Mouse (Mus musculus): ENCODE data around the gene Kcnk18. TPM values are rescaled to one million over a fixed set of nuclear protein-coding genes. Genes with fewer than 3 reads are reported as not detected.

Gene Kcnk18
- not detected in 2 replicates for polyA plus RNA-seq (2012; rRNA removed)

GRCm38 (mm10) chr19:59218991-59219390 is at the start of gene Kcnk18:
TSS of gene Kcnk18 (plus strand) at chr19:59219214.
- Histone ChIP-seq H3K27me3 (replicated peaks; ENCODE audit: control insufficient read depth, insufficient read depth, low read length) (no peaks in the 10 kb centered on the region), H3K4me3 (ENCODE audit: insufficient read depth, low read depth, low read length) (no peak within 1 kb of the TSS), H3K36me3 (ENCODE audit: control insufficient read depth, insufficient read depth, low read length) (no peaks in the 10 kb centered on the region), H3K4me1 (ENCODE audit: control insufficient read depth, insufficient read depth, low read length) (no peaks in the 10 kb centered on the region), H3K27ac (ENCODE audit: insufficient read depth, low read depth, low read length) (no peak within 1 kb of the TSS)
- 92% methylated on average over 8 of the region's 8 CpGs for WGBS
- no peak for DNase-seq
- TF ChIP-seq CTCF (conservative IDR thresholded peaks at IDR 0.05; ENCODE audit: insufficient read depth, insufficient read length, low read depth, low read length) (no peak), POLR2A (IDR thresholded peaks at IDR 0.05; ENCODE audit: low read depth, low read length) (no peak)

GRCm38 (mm10) chr19:59169936-59170765 is 48.9 kb upstream of the Kcnk18 start, which contains the start of gene Vax1:
TSS of gene Vax1 (minus strand) at chr19:59170056.
- H3K27ac ChIP-seq (ENCODE audit: insufficient read depth, low read depth, low read length), result no peak within 1 kb of the TSS
- no peak for TF ChIP-seq POLR2A (IDR thresholded peaks at IDR 0.05; ENCODE audit: low read depth, low read length)
- no peak for TF ChIP-seq CTCF (conservative IDR thresholded peaks at IDR 0.05; ENCODE audit: insufficient read depth, insufficient read length, low read depth, low read length)
- H3K36me3 ChIP-seq (ENCODE audit: control insufficient read depth, insufficient read depth, low read length), result no peaks in the 10 kb centered on the region
- DNase-seq, result no peak
- H3K4me3 ChIP-seq (ENCODE audit: insufficient read depth, low read depth, low read length), result no peak within 1 kb of the TSS
- peaks cover 28% of the 10 kb centered on the region for H3K27me3 ChIP-seq (replicated peaks; ENCODE audit: control insufficient read depth, insufficient read depth, low read length)
- 3% methylated on average over 54 of the region's 54 CpGs for WGBS
- no peaks in the 10 kb centered on the region for H3K4me1 ChIP-seq (ENCODE audit: control insufficient read depth, insufficient read depth, low read length)

- H3K4me1 ChIP-seq (ENCODE audit: control insufficient read depth, insufficient read depth, low read length), result no peaks in the 10 kb centered on the region
- no peak for DNase-seq
- 6% methylated on average over 6 of the region's 6 CpGs for WGBS
- H3K27ac ChIP-seq (ENCODE audit: insufficient read depth, low read depth, low read length), result no peak overlapping the region
- H3K27me3 ChIP-seq (replicated peaks; ENCODE audit: control insufficient read depth, insufficient read depth, low read length), result peaks cover 26% of the 10 kb centered on the region
- H3K4me3 ChIP-seq (ENCODE audit: insufficient read depth, low read depth, low read length), result no peak overlapping the region
- TF ChIP-seq CTCF (conservative IDR thresholded peaks at IDR 0.05; ENCODE audit: insufficient read depth, insufficient read length, low read depth, low read length) (no peak), POLR2A (IDR thresholded peaks at IDR 0.05; ENCODE audit: low read depth, low read length) (no peak)
- no peaks in the 10 kb centered on the region for H3K36me3 ChIP-seq (ENCODE audit: control insufficient read depth, insufficient read depth, low read length)
Observed at GRCm38 (mm10) chr19:59170766-59171095, 48.3 kb upstream of the Kcnk18 start.

GRCm38 (mm10) chr19:59171151-59171870 is 47.7 kb upstream of the Kcnk18 start:
- H3K27me3 ChIP-seq (replicated peaks; ENCODE audit: control insufficient read depth, insufficient read depth, low read length), result peaks cover 22% of the 10 kb centered on the region
- 5% methylated on average over 38 of the region's 38 CpGs for WGBS
- no peak overlapping the region for H3K27ac ChIP-seq (ENCODE audit: insufficient read depth, low read depth, low read length)
- no peak for TF ChIP-seq POLR2A (IDR thresholded peaks at IDR 0.05; ENCODE audit: low read depth, low read length)
- TF ChIP-seq CTCF (conservative IDR thresholded peaks at IDR 0.05; ENCODE audit: insufficient read depth, insufficient read length, low read depth, low read length), result no peak
- no peak for DNase-seq
- no peak overlapping the region for H3K4me3 ChIP-seq (ENCODE audit: insufficient read depth, low read depth, low read length)
- H3K4me1 ChIP-seq (ENCODE audit: control insufficient read depth, insufficient read depth, low read length), result no peaks in the 10 kb centered on the region
- H3K36me3 ChIP-seq (ENCODE audit: control insufficient read depth, insufficient read depth, low read length), result no peaks in the 10 kb centered on the region

GRCm38 (mm10) chr19:59171871-59172245 is 47.2 kb upstream of the Kcnk18 start:
- 6% methylated on average over 19 of the region's 19 CpGs for WGBS
- peaks cover 20% of the 10 kb centered on the region for H3K27me3 ChIP-seq (replicated peaks; ENCODE audit: control insufficient read depth, insufficient read depth, low read length)
- TF ChIP-seq POLR2A (IDR thresholded peaks at IDR 0.05; ENCODE audit: low read depth, low read length) (no peak), CTCF (conservative IDR thresholded peaks at IDR 0.05; ENCODE audit: insufficient read depth, insufficient read length, low read depth, low read length) (no peak)
- H3K4me3 ChIP-seq (ENCODE audit: insufficient read depth, low read depth, low read length), result no peak overlapping the region
- no peaks in the 10 kb centered on the region for H3K36me3 ChIP-seq (ENCODE audit: control insufficient read depth, insufficient read depth, low read length)
- H3K4me1 ChIP-seq (ENCODE audit: control insufficient read depth, insufficient read depth, low read length), result no peaks in the 10 kb centered on the region
- H3K27ac ChIP-seq (ENCODE audit: insufficient read depth, low read depth, low read length), result no peak overlapping the region
- no peak for DNase-seq

GRCm38 (mm10) chr19:59172781-59173180 is 46.2 kb upstream of the Kcnk18 start:
- no peak for DNase-seq
- no peak overlapping the region for H3K4me3 ChIP-seq (ENCODE audit: insufficient read depth, low read depth, low read length)
- no peaks in the 10 kb centered on the region for H3K4me1 ChIP-seq (ENCODE audit: control insufficient read depth, insufficient read depth, low read length)
- WGBS, result 2% methylated on average over 3 of the region's 3 CpGs
- TF ChIP-seq POLR2A (IDR thresholded peaks at IDR 0.05; ENCODE audit: low read depth, low read length), result no peak
- no peak for TF ChIP-seq CTCF (conservative IDR thresholded peaks at IDR 0.05; ENCODE audit: insufficient read depth, insufficient read length, low read depth, low read length)
- H3K36me3 ChIP-seq (ENCODE audit: control insufficient read depth, insufficient read depth, low read length), result no peaks in the 10 kb centered on the region
- no peak overlapping the region for H3K27ac ChIP-seq (ENCODE audit: insufficient read depth, low read depth, low read length)
- H3K27me3 ChIP-seq (replicated peaks; ENCODE audit: control insufficient read depth, insufficient read depth, low read length), result peaks cover 20% of the 10 kb centered on the region

GRCm38 (mm10) chr19:59173341-59174015 is 45.5 kb upstream of the Kcnk18 start:
- TF ChIP-seq POLR2A (IDR thresholded peaks at IDR 0.05; ENCODE audit: low read depth, low read length), result no peak
- no peak for TF ChIP-seq CTCF (conservative IDR thresholded peaks at IDR 0.05; ENCODE audit: insufficient read depth, insufficient read length, low read depth, low read length)
- no peak for DNase-seq
- H3K4me1 ChIP-seq (ENCODE audit: control insufficient read depth, insufficient read depth, low read length), result no peaks in the 10 kb centered on the region
- H3K4me3 ChIP-seq (ENCODE audit: insufficient read depth, low read depth, low read length), result no peak overlapping the region
- H3K27ac ChIP-seq (ENCODE audit: insufficient read depth, low read depth, low read length), result no peak overlapping the region
- WGBS, result 20% methylated on average over 6 of the region's 6 CpGs
- no peaks in the 10 kb centered on the region for H3K36me3 ChIP-seq (ENCODE audit: control insufficient read depth, insufficient read depth, low read length)
- peaks cover 18% of the 10 kb centered on the region for H3K27me3 ChIP-seq (replicated peaks; ENCODE audit: control insufficient read depth, insufficient read depth, low read length)
